Mouse (Mus musculus) liver, embryonic 14.5 days (tissue): ENCODE measurements around the gene Adam12. TPM values are rescaled to one million over a fixed set of nuclear protein-coding genes. Genes with fewer than 3 reads are reported as not detected.

Source experiments
- ATAC-seq: fragments of 200-750 bp; cut with Nextera tagmentation; 2 replicates; pipeline ENCODE4 v1.8.0; 2017; ENCODE audit warnings: moderate number of reproducible peaks, mild to moderate bottlenecking, moderate library complexity; ENCODE audit not compliant: insufficient read depth
- DNase-seq, 3 experiments: peaks; one replicate each; pipeline ENCODE4 v3.0.0-alpha.2; 2012 to 2013; ENCODE audit warnings: low read depth in 3 of 3, low spot score in 3 of 3
- H3K27ac ChIP-seq: fragments of 300-500 bp; sonication (generic); 2 replicates; pipeline ENCODE4 v1.5.1; 2014; ENCODE audit warnings: moderate library complexity, mild to moderate bottlenecking, control low read depth, inconsistent platforms
- H3K27me3 ChIP-seq: fragments of 300-500 bp; sonication (generic); 2 replicates; pipeline ENCODE4 v1.6.1; 2014; ENCODE audit warnings: mild to moderate bottlenecking, low read length, moderate library complexity; ENCODE audit not compliant: control insufficient read depth, insufficient read depth
- H3K36me3 ChIP-seq: fragments of 300-500 bp; sonication (generic); replicated peaks from 2 replicates; pipeline ENCODE4 v1.6.1; 2014; ENCODE audit warnings: low read depth; ENCODE audit not compliant: control insufficient read depth, insufficient read depth
- H3K4me1 ChIP-seq, 2 experiments: fragments of 200-500 bp in 1 of 2; fragments of 300-500 bp in 1 of 2; sonication (generic) in 1 of 2; replicated peaks; 2 replicates each; pipeline ENCODE4 v1.6.1; 2012 to 2014; ENCODE audit warnings: antibody characterized with exemption in 1 of 2, inconsistent platforms in 1 of 2, low read length in 1 of 2; ENCODE audit not compliant: control insufficient read depth in 2 of 2, insufficient read depth in 2 of 2
- H3K4me2 ChIP-seq: fragments of 300-500 bp; sonication (generic); 2 replicates; pipeline ENCODE4 v1.6.1; 2014; ENCODE audit warnings: low read depth, mild to moderate bottlenecking, control low read depth, moderate library complexity
- H3K4me3 ChIP-seq, 2 experiments: fragments of 200-500 bp in 1 of 2; fragments of 300-500 bp in 1 of 2; sonication (generic) in 1 of 2; 2 replicates each; pipeline ENCODE4 v1.5.1; 2012 to 2014; ENCODE audit warnings: low read depth in 2 of 2, low read length in 2 of 2, mild to moderate bottlenecking in 2 of 2, control low read depth in 1 of 2, inconsistent platforms in 1 of 2, moderate library complexity in 1 of 2; ENCODE audit not compliant: insufficient read depth in 1 of 2
- H3K9ac ChIP-seq: fragments of 300-500 bp; sonication (generic); replicated peaks from 2 replicates; pipeline ENCODE4 v1.6.1; 2014; ENCODE audit warnings: mild to moderate bottlenecking, control low read depth, moderate library complexity
- H3K9me3 ChIP-seq: fragments of 300-500 bp; sonication (generic); 2 replicates; pipeline ENCODE4 v1.6.1; 2016; ENCODE audit warnings: low read length, mixed read lengths; ENCODE audit not compliant: control insufficient read depth
- CTCF ChIP-seq: IDR thresholded peaks from 2 replicates; pipeline ENCODE4 v1.5.1; 2016; ENCODE audit warnings: antibody characterized with exemption, low read depth, control low read depth
- EP300 ChIP-seq: IDR thresholded peaks from 2 replicates; pipeline ENCODE4 v1.6.1; 2016; ENCODE audit warnings: antibody characterized with exemption, low read depth
- WGBS: fragments of 180-500 bp; shearing (Covaris S2); extraction: QIAGEN DNeasy Blood & Tissue Kit; methylation state at CpG from one replicate; pipeline ENCODE4 v1.1.7; 2014; ENCODE audit not compliant: insufficient replicate concordance; 5-methylcytosine and 5-hydroxymethylcytosine counted together
- polyA plus RNA-seq, 2 experiments: library from polyadenylated mRNA; depleted of rRNA in 1 of 2; stranded (reverse) in 1 of 2; unstranded in 1 of 2; fragments of >200 nt; fragmentation: Nextera tagmentation in 1 of 2; extraction: Ambion mirVana in 1 of 2; gene quantifications; 2 replicates each; pipeline versions ENCODE4 v1.2.1 to v1.2.3; 2012 to 2014

Gene Adam12
- polyA plus RNA-seq, 2 experiments: 1.9 TPM

GRCm38 (mm10) chr7:134185751-134186150, 46.2 kb downstream of the Adam12 start:
- no peaks in the 10 kb centered on the region for H3K27me3 ChIP-seq
- no peak overlapping the region for H3K27ac ChIP-seq
- 63% methylated on average over 4 of the region's 4 CpGs for WGBS
- no peak overlapping the region for H3K4me2 ChIP-seq
- ATAC-seq: no peak
- H3K36me3 ChIP-seq: no peaks in the 10 kb centered on the region
- H3K9me3 ChIP-seq: no peaks in the 10 kb centered on the region
- no peak for DNase-seq
- no peak overlapping the region for H3K4me3 ChIP-seq
- no peak overlapping the region for H3K9ac ChIP-seq
- TF ChIP-seq EP300 (no peak), CTCF (no peak)
- H3K4me1 ChIP-seq: no peaks in the 10 kb centered on the region

- Histone ChIP-seq H3K4me3 (no peak overlapping the region), H3K4me2 (no peak overlapping the region), H3K4me1 (no peaks in the 10 kb centered on the region), H3K27me3 (no peaks in the 10 kb centered on the region), H3K27ac (no peak overlapping the region), H3K9ac (no peak overlapping the region), H3K9me3 (no peaks in the 10 kb centered on the region), H3K36me3 (no peaks in the 10 kb centered on the region)
- ATAC-seq (no peak), DNase-seq (no peak)
- 46% methylated on average over 1 of the region's 1 CpGs for WGBS
- no peak for TF ChIP-seq EP300
- TF ChIP-seq CTCF: no peak
Measured at GRCm38 (mm10) chr7:134181717-134182116, 50.2 kb downstream of the Adam12 start.

DNA sequence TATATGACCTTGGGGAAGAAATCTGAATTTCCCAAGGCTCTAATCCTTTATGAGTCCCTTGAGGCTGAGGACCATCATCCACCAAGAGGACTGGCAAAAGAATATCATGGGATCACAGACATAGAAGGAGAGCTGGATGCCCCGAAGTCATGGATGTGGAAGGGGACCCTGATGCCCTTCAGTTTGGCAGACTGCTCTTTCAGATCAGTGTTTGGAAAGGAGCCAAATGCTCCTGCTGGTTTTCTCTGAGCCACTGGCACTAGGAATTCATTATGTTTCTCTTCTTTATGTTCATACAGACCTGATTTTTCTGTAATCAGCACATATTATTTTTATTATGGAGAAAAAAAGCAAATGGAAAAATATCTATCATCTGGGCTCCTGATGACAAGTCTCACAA, 50.9 kb downstream of the Adam12 start:
- no peak overlapping the region for H3K4me2 ChIP-seq
- H3K27ac ChIP-seq: no peak overlapping the region
- H3K9ac ChIP-seq: no peak overlapping the region
- no peaks in the 10 kb centered on the region for H3K36me3 ChIP-seq
- WGBS: 52% methylated on average over 1 of the region's 1 CpGs
- no peaks in the 10 kb centered on the region for H3K27me3 ChIP-seq
- H3K4me1 ChIP-seq: no peaks in the 10 kb centered on the region
- ATAC-seq: no peak
- H3K9me3 ChIP-seq: no peaks in the 10 kb centered on the region
- TF ChIP-seq CTCF (no peak), EP300 (no peak)
- H3K4me3 ChIP-seq: no peak overlapping the region
- no peak for DNase-seq

DNA sequence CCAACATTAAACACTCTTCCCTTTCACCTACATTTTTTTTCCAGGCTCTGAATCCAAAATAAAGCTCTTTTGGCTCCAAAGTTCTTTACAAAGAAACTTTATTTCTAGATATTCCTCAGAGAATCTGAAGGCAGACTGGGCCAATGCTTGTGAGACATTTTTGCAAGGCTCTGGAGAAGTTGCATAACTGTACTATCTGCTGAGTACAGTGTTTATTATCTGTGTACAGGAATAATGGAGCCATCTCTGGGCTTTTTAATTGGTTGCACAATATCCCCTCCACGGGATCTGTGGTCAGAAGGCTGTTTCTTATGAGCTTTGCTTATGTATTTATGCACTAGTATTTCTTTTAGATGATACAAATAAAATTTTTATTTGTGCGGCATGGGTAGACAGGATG, 54.9 kb downstream of the Adam12 start:
- TF ChIP-seq CTCF (no peak), EP300 (no peak)
- H3K9me3 ChIP-seq: no peaks in the 10 kb centered on the region
- H3K4me3 ChIP-seq: no peak overlapping the region
- DNase-seq (no peak), ATAC-seq (no peak)
- H3K27ac ChIP-seq: no peak overlapping the region
- H3K4me1 ChIP-seq: no peaks in the 10 kb centered on the region
- 51% methylated on average over 2 of the region's 2 CpGs for WGBS
- H3K36me3 ChIP-seq: no peaks in the 10 kb centered on the region
- H3K4me2 ChIP-seq: no peak overlapping the region
- H3K27me3 ChIP-seq: no peaks in the 10 kb centered on the region
- H3K9ac ChIP-seq: no peak overlapping the region

DNA sequence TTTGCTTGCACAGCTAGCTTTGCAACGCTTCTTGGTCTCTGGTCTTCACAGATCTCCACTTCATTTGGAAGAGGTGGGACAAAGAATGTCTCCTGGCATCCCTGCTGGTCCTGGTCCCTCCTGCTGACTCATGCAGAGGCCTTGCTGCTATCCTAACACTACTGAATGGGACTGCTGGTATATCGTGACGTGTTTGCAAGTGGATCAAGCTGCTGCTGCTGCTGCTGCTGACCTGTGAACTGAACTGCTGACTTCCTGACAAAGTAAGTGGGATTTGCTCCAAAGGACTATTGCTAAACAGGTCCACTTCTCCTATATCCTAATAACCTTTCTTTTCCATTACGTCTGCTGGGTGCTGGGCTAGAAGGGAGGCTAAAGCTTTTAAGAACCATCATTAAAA, 56.7 kb downstream of the Adam12 start:
- TF ChIP-seq CTCF (no peak), EP300 (no peak)
- Histone ChIP-seq H3K4me2 (no peak overlapping the region), H3K27ac (no peak overlapping the region), H3K9me3 (no peaks in the 10 kb centered on the region), H3K4me3 (no peak overlapping the region), H3K9ac (no peak overlapping the region), H3K4me1 (no peaks in the 10 kb centered on the region), H3K36me3 (no peaks in the 10 kb centered on the region), H3K27me3 (no peaks in the 10 kb centered on the region)
- no peak for DNase-seq
- ATAC-seq: no peak
- WGBS: 51% methylated on average over 4 of the region's 4 CpGs
